Mouse (Mus musculus) liver, embryonic 13.5 days (tissue): ENCODE measurements around the gene Armc12. TPM values are rescaled to one million over a fixed set of nuclear protein-coding genes. Genes with fewer than 3 reads are reported as not detected.
A peak's percentile ranks its signal among the peaks of the same experiment; 100 is the strongest.

ENCODE experiments used
- ATAC-seq: fragments of 200-750 bp; cut with Nextera tagmentation; 2 replicates; pipeline ENCODE4 v1.8.0; 2017; ENCODE audit warnings: low read depth, mild to moderate bottlenecking, moderate number of reproducible peaks, moderate library complexity
- DNase-seq: peaks from one replicate; pipeline ENCODE4 v3.0.0; 2022
- H3K27ac ChIP-seq: fragments of 300-500 bp; sonication (generic); 2 replicates; pipeline ENCODE4 v1.5.1; 2015; ENCODE audit warnings: moderate library complexity, mild to moderate bottlenecking, inconsistent platforms
- H3K27me3 ChIP-seq: fragments of 300-500 bp; sonication (generic); 2 replicates; pipeline ENCODE4 v1.6.1; 2015; ENCODE audit warnings: mild to moderate bottlenecking, inconsistent platforms
- H3K36me3 ChIP-seq: fragments of 300-500 bp; sonication (generic); 2 replicates; pipeline ENCODE4 v1.6.1; 2015; ENCODE audit warnings: mild to moderate bottlenecking, inconsistent platforms
- H3K4me1 ChIP-seq: fragments of 300-500 bp; sonication (generic); replicated peaks from 2 replicates; pipeline ENCODE4 v1.6.1; 2015; ENCODE audit warnings: inconsistent platforms
- H3K4me2 ChIP-seq: fragments of 300-500 bp; sonication (generic); 2 replicates; pipeline ENCODE4 v1.6.1; 2015; ENCODE audit warnings: inconsistent platforms, mild to moderate bottlenecking, moderate library complexity
- H3K4me3 ChIP-seq: fragments of 300-500 bp; sonication (generic); replicated peaks from 2 replicates; pipeline ENCODE4 v1.5.1; 2015; ENCODE audit warnings: mild to moderate bottlenecking, inconsistent platforms
- H3K9ac ChIP-seq: fragments of 300-500 bp; sonication (generic); 2 replicates; pipeline ENCODE4 v1.6.1; 2015; ENCODE audit warnings: mild to moderate bottlenecking, inconsistent platforms
- H3K9me3 ChIP-seq: fragments of 300-500 bp; sonication (generic); replicated peaks from 2 replicates; pipeline ENCODE4 v1.6.1; 2016; ENCODE audit warnings: inconsistent platforms
- WGBS: fragments of 180-500 bp; shearing (Covaris S2); methylation state at CpG from one replicate; pipeline ENCODE4 v1.1.7; 2015; ENCODE audit not compliant: insufficient replicate concordance; 5-methylcytosine and 5-hydroxymethylcytosine counted together
- polyA plus RNA-seq: library from polyadenylated mRNA; unstranded; fragments of >200 nt; fragmentation: Nextera tagmentation; extraction: Ambion mirVana; gene quantifications from 2 replicates; pipeline ENCODE4 v1.2.1, GENCODE M21; 2015

Gene Armc12
- not detected in 2 replicates for polyA plus RNA-seq

DNA sequence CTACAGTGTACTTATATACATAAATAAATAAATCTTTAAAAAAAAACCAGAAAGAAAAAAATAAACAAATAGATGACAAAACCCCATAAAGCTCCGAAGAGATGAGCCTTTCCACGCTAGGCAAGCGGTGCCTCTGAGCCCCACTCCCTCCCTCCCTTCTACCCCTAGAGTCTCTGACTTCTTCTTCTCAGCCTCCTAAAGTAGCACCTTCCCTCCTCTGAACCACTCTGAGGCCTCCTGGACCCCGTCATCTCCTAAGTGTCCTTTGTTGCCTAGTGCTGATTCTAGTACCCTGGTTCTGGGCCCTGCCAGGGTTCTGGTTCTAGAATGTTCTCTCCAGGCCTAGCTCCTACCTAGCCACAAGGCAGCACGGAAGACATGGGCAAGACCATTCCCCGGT lies at the start of gene Armc12:
Gene Armc12 (plus strand): TSS at position 301 of the 400 bp plus-strand sequence.
- H3K9ac ChIP-seq = no peak within 1 kb of the TSS
- H3K4me2 ChIP-seq = no peak within 1 kb of the TSS
- H3K9me3 ChIP-seq = no peaks in the 10 kb centered on the region
- DNase-seq (no peak), ATAC-seq (no peak)
- WGBS = 69% methylated on average over 6 of the region's 6 CpGs
- H3K27ac ChIP-seq = no peak within 1 kb of the TSS
- peaks cover 8% of the 10 kb centered on the region; the same call in 1 of the 2 replicates for H3K27me3 ChIP-seq
- no peak within 1 kb of the TSS for H3K4me3 ChIP-seq
- H3K36me3 ChIP-seq = no peaks in the 10 kb centered on the region
- H3K4me1 ChIP-seq = peaks cover 8% of the 10 kb centered on the region

GRCm38 (mm10) chr17:28484704-28485445 lies 45.7 kb upstream of the Armc12 start:
- Histone ChIP-seq H3K36me3 (no peaks in the 10 kb centered on the region), H3K4me2 (peak overlapping the region; percentile 95), H3K9ac (peak overlapping the region; percentile 87), H3K27ac (peak overlapping the region; percentile 74; the same call in 1 of the 2 replicates), H3K4me3 (peak overlapping the region; percentile 83), H3K9me3 (no peaks in the 10 kb centered on the region), H3K27me3 (0 out of 2 replicates have a peak, but pooled peaks cover 5% of the 10 kb centered on the region), H3K4me1 (peaks cover 24% of the 10 kb centered on the region)
- ATAC-seq = no peak
- peak; percentile 8 for DNase-seq
- WGBS = 5% methylated on average over 30 of the region's 30 CpGs

GRCm38 (mm10) chr17:28485446-28485948 lies 45.1 kb upstream of the Armc12 start:
- Histone ChIP-seq H3K36me3 (no peaks in the 10 kb centered on the region), H3K9ac (peak overlapping the region; percentile 87), H3K27ac (peak overlapping the region; percentile 74), H3K27me3 (0 out of 2 replicates have a peak, but pooled peaks cover 5% of the 10 kb centered on the region), H3K4me2 (peak overlapping the region; percentile 95), H3K9me3 (no peaks in the 10 kb centered on the region), H3K4me1 (peaks cover 24% of the 10 kb centered on the region), H3K4me3 (peak overlapping the region; percentile 83)
- under 1% methylated on average over 77 of the region's 77 CpGs for WGBS
- DNase-seq = peak; percentile 30
- peak; percentile 11; the same call in 1 of the 2 replicates for ATAC-seq

DNA sequence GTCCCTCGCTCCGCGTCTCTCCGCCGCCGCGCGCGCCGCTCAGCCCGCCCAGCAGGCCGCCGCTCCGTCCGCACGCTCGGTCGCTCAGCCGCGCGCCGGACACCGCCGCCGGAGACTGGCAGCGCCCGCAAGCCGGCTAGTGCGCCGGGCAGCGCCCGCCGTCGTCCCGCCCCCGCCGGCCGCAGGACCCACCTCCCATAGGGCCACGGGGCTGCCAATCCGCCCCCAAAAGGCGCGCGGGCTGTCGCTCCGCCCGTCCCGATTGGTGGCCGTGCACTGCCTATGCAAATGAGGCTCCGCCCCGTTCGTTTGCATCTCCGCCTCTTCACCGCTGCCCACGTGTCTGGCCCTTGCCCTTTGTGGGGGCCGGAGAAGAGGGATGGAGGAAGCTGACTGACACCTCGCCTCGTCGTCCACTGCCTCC lies 44.6 kb upstream of the Armc12 start:
- Histone ChIP-seq H3K4me3 (peak overlapping the region; percentile 83), H3K36me3 (no peaks in the 10 kb centered on the region), H3K4me1 (peaks cover 24% of the 10 kb centered on the region), H3K9me3 (no peaks in the 10 kb centered on the region), H3K27me3 (0 out of 2 replicates have a peak, but pooled peaks cover 5% of the 10 kb centered on the region), H3K9ac (peak overlapping the region; percentile 87), H3K27ac (peak overlapping the region; percentile 74), H3K4me2 (peak overlapping the region; percentile 95)
- WGBS = 1% methylated on average over 42 of the region's 58 CpGs
- ATAC-seq (peak; percentile 99), DNase-seq (peak; percentile 96)

GRCm38 (mm10) chr17:28486720-28487119 lies 43.9 kb upstream of the Armc12 start:
- H3K4me3 ChIP-seq = no peak overlapping the region
- no peak overlapping the region for H3K27ac ChIP-seq
- H3K27me3 ChIP-seq = 0 out of 2 replicates have a peak, but pooled peaks cover 5% of the 10 kb centered on the region
- no peaks in the 10 kb centered on the region for H3K9me3 ChIP-seq
- DNase-seq (no peak), ATAC-seq (no peak)
- peaks cover 24% of the 10 kb centered on the region for H3K4me1 ChIP-seq
- WGBS = 74% methylated on average over 6 of the region's 6 CpGs
- H3K36me3 ChIP-seq = no peaks in the 10 kb centered on the region
- H3K9ac ChIP-seq = no peak overlapping the region
- H3K4me2 ChIP-seq = peak overlapping the region; percentile 95

DNA sequence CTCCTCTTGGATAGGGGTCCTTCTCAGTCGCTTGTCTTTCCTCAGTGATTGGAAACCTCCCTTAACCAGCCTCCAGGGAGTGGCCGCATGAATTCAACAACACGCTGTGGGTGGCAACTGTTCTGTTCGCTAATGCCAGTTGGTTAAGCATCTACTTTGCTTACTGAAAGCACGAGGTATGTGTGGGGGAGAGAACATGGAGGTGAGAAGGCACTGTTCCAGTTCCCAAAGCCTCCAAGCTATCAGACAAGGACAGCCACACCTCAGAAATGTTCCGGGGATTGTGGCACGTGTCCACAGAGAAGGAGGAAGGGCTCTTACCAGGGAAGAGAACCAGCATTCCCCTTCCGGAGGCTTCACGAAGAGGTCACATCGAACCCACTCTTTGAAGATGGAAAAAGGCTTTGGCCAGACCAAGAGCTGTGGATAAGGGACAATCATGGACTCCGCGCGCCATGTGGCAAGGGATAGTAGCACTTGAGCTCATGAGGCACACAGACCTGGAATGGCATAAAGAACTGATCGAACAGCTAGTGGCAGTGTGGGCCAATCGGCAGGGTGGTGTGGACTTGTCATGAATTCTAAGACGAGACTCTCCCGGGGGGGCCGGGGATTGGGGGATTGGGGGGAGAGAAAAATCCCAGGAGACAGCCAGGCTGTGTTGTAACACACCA lies 42.9 kb upstream of the Armc12 start:
- H3K4me3 ChIP-seq = no peak overlapping the region
- 0 out of 2 replicates have a peak, but pooled peaks cover 5% of the 10 kb centered on the region for H3K27me3 ChIP-seq
- 76% methylated on average over 18 of the region's 18 CpGs for WGBS
- DNase-seq (no peak), ATAC-seq (no peak)
- H3K36me3 ChIP-seq = no peaks in the 10 kb centered on the region
- H3K4me2 ChIP-seq = no peak overlapping the region
- no peaks in the 10 kb centered on the region for H3K9me3 ChIP-seq
- no peak overlapping the region for H3K9ac ChIP-seq
- no peak overlapping the region for H3K27ac ChIP-seq
- H3K4me1 ChIP-seq = peaks cover 22% of the 10 kb centered on the region

- peaks cover 21% of the 10 kb centered on the region for H3K4me1 ChIP-seq
- 0 out of 2 replicates have a peak, but pooled peaks cover 5% of the 10 kb centered on the region for H3K27me3 ChIP-seq
- no peaks in the 10 kb centered on the region for H3K36me3 ChIP-seq
- no peak overlapping the region for H3K4me2 ChIP-seq
- no peak overlapping the region for H3K9ac ChIP-seq
- DNase-seq (no peak), ATAC-seq (no peak)
- WGBS = 29% methylated on average over 7 of the region's 7 CpGs
- H3K27ac ChIP-seq = no peak overlapping the region
- H3K9me3 ChIP-seq = no peaks in the 10 kb centered on the region
- no peak overlapping the region for H3K4me3 ChIP-seq
Measured at GRCm38 (mm10) chr17:28488258-28489013, 42.2 kb upstream of the Armc12 start.

DNA sequence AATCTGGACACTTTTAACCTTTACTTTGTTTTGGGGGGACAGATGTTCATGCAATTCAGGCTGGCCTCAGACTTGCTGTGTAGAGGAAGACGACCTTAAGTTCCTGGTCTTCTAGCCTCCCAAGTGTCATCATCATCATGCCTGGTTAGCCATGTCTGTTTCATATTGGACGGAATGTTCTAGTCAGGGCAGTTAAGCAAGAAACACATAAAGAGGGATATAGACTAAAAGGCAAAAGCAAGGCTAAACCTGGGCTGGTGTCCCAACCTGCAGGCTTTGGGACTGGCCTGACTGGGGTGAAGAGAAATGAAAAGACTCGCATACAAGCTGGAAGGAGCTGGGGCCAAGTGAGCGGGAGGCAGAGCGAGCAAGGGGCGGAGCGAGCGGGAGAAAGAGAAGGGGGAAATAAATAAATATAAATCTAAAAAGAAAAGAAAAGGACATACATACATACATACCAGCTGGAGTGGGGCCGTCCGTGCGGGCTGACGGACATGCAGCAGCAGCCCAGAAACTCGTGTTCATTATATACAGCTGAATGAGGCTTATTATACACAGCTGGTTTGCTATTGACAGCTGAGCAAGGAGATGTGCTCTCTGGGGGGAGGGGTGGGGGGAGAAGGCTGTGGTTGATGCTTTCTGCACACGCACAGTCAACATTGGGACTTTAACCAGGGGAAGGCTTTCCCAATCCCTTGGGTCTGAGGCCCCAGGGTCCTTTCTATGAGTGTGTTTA lies 39.4 kb upstream of the Armc12 start:
- no peak overlapping the region for H3K9ac ChIP-seq
- H3K36me3 ChIP-seq = no peaks in the 10 kb centered on the region
- ATAC-seq (no peak), DNase-seq (no peak)
- H3K4me1 ChIP-seq = peaks cover 4% of the 10 kb centered on the region
- 76% methylated on average over 14 of the region's 14 CpGs for WGBS
- no peaks in the 10 kb centered on the region for H3K27me3 ChIP-seq
- no peak overlapping the region for H3K4me3 ChIP-seq
- H3K27ac ChIP-seq = no peak overlapping the region
- H3K4me2 ChIP-seq = no peak overlapping the region
- H3K9me3 ChIP-seq = no peaks in the 10 kb centered on the region

GRCm38 (mm10) chr17:28495832-28496231 lies 34.8 kb upstream of the Armc12 start:
- WGBS = 74% methylated on average over 8 of the region's 8 CpGs
- DNase-seq (no peak), ATAC-seq (no peak)
- Histone ChIP-seq H3K9ac (no peak overlapping the region), H3K4me2 (no peak overlapping the region), H3K27ac (no peak overlapping the region), H3K4me3 (no peak overlapping the region), H3K27me3 (no peaks in the 10 kb centered on the region), H3K4me1 (no peaks in the 10 kb centered on the region), H3K9me3 (no peaks in the 10 kb centered on the region), H3K36me3 (no peaks in the 10 kb centered on the region)

DNA sequence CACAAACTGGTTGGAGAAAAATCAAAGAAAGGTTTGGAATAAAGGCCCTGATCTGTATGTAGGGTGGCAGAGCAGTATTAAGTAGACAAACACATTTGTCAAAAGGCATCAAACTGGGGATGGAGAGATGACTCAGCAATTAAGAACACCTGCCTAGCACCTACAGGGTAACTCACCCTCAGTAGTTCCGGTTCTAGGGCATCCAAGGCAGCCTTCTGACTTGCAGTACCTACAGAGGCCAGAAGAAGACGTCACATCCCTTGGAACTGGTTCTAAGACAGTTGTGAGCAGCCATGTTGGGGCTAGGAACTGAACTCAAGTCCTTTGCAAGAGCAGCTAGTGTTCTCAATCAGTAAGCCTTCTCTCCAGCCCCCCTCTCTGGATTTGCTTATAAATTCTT lies 31.4 kb upstream of the Armc12 start:
- Histone ChIP-seq H3K27ac (no peak overlapping the region), H3K4me2 (no peak overlapping the region), H3K27me3 (no peaks in the 10 kb centered on the region), H3K9ac (no peak overlapping the region), H3K4me1 (no peaks in the 10 kb centered on the region), H3K36me3 (no peaks in the 10 kb centered on the region), H3K9me3 (no peaks in the 10 kb centered on the region), H3K4me3 (no peak overlapping the region)
- ATAC-seq (no peak), DNase-seq (no peak)
- 53% methylated on average over 2 of the region's 2 CpGs for WGBS
